Mouse (Mus musculus) midbrain, postnatal 0 days (tissue): Measurements from ENCODE around the gene Adam26b. TPM values are rescaled to one million over a fixed set of nuclear protein-coding genes. Genes with fewer than 3 reads are reported as not detected.
"Not testable (repeated sequence)": the region's sequence is repeated elsewhere in the genome, so short reads cannot be mapped to it uniquely, and the experiment has no call there.

Source experiments
- ATAC-seq: fragments of 200-750 bp; cut with Nextera tagmentation; 2 replicates; pipeline ENCODE4 v1.8.0; 2017; ENCODE audit warnings: moderate number of reproducible peaks, mild to moderate bottlenecking, moderate TSS enrichment, moderate library complexity; ENCODE audit not compliant: low FRiP score
- DNase-seq: peaks from one replicate; pipeline ENCODE4 v3.0.0-alpha.2; 2015; ENCODE audit warnings: low spot score
- H3K27ac ChIP-seq: fragments of 300-500 bp; sonication (generic); 2 replicates; pipeline ENCODE4 v1.5.1; 2014; ENCODE audit warnings: low read depth, mild to moderate bottlenecking, low read length, mixed read lengths
- H3K27me3 ChIP-seq: fragments of 300-500 bp; sonication (generic); 2 replicates; pipeline ENCODE4 v1.6.1; 2014; ENCODE audit warnings: low read length, control low read depth, mixed read lengths; ENCODE audit not compliant: insufficient read depth
- H3K36me3 ChIP-seq: fragments of 300-500 bp; sonication (generic); 2 replicates; pipeline ENCODE4 v1.6.1; 2014; ENCODE audit warnings: low read length, control low read depth, mixed read lengths; ENCODE audit not compliant: insufficient read depth
- H3K4me1 ChIP-seq: fragments of 300-500 bp; sonication (generic); 2 replicates; pipeline ENCODE4 v1.6.1; 2014; ENCODE audit warnings: mild to moderate bottlenecking, control low read depth, antibody characterized with exemption, low read length, mixed read lengths; ENCODE audit not compliant: insufficient read depth
- H3K4me2 ChIP-seq: fragments of 300-500 bp; sonication (generic); 2 replicates; pipeline ENCODE4 v1.6.1; 2014; ENCODE audit warnings: low read depth, mild to moderate bottlenecking, low read length, mixed read lengths; ENCODE audit not compliant: poor library complexity, severe bottlenecking
- H3K4me3 ChIP-seq: fragments of 300-500 bp; sonication (generic); 2 replicates; pipeline ENCODE4 v1.5.1; 2014; ENCODE audit warnings: low read depth, mild to moderate bottlenecking, low read length, moderate library complexity
- H3K9ac ChIP-seq: fragments of 300-500 bp; sonication (generic); replicated peaks from 2 replicates; pipeline ENCODE4 v1.6.1; 2014; ENCODE audit warnings: mild to moderate bottlenecking, low read length, moderate library complexity, mixed read lengths; ENCODE audit not compliant: poor library complexity, severe bottlenecking
- H3K9me3 ChIP-seq: fragments of 300-500 bp; sonication (generic); 2 replicates; pipeline ENCODE4 v1.6.1; 2016; ENCODE audit warnings: low read length, control low read depth
- WGBS: fragments of 180-500 bp; shearing (Covaris S2); extraction: QIAGEN DNeasy Blood & Tissue Kit; methylation state at CpG from one replicate; pipeline ENCODE4 v1.1.7; 2014; 5-methylcytosine and 5-hydroxymethylcytosine counted together
- polyA plus RNA-seq: library from polyadenylated mRNA; unstranded; fragments of >200 nt; fragmentation: Nextera tagmentation; extraction: Ambion mirVana; gene quantifications from 2 replicates; pipeline ENCODE4 v1.2.1, GENCODE M21; 2015
- total RNA-seq: library from RNA; depleted of rRNA; stranded (reverse); fragments of >200 nt; gene quantifications from 2 replicates; pipeline ENCODE4 v1.2.3, GENCODE M21; 2014; rRNA removed

The Adam26b gene
- total RNA-seq (not detected in 2 replicates), polyA plus RNA-seq (not detected in 2 replicates)

DNA sequence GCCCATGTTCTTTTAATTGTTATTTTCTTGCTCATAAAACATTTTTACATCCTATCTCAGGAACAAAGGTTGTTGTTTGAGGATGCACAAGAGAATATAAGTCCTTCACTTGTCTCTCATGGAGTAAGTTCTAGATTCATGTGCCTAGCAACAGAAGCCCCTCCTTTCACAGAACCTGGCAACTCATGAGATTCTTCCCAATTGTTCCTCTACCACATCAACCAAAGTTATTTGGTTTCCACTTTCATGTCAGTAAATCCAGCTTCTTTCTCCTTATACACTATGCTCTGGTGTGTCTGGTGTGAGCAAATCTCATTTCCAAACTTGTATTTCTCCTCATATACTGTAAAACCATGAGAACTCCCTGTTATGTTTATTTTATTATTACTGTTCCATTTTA is at the start of gene Adam26b:
TSS of gene Adam26b (minus strand) at position 101 of the 400 bp plus-strand sequence.
- H3K9ac ChIP-seq, H3K36me3 ChIP-seq, ATAC-seq, DNase-seq, H3K9me3 ChIP-seq, H3K4me2 ChIP-seq, H3K27ac ChIP-seq, H3K4me3 ChIP-seq, H3K4me1 ChIP-seq, H3K27me3 ChIP-seq: not testable (repeated sequence)

DNA sequence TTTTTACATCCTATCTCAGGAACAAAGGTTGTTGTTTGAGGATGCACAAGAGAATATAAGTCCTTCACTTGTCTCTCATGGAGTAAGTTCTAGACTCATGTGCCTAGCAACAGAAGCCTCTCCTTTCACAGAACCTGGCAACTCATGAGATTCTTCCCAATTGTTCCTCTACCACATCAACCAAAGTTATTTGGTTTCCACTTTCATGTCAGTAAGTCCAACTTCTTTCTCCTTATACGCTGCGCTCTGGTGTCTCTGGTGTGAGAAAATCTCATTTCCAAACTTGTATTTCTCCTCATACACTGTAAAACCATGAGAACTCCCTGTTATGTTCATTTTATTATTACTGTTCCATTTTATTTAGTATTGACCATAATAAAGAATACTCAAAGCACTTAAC is 48.7 kb upstream of the Adam26b start, which contains the start of gene Adam26a:
TSS of gene Adam26a (minus strand) at position 101 of the 400 bp plus-strand sequence.
- not testable (repeated sequence) for H3K4me2 ChIP-seq, H3K36me3 ChIP-seq, DNase-seq, H3K27me3 ChIP-seq, H3K9ac ChIP-seq, H3K27ac ChIP-seq, ATAC-seq, H3K4me1 ChIP-seq, H3K4me3 ChIP-seq, H3K9me3 ChIP-seq
- 98% methylated on average over 2 of the region's 2 CpGs for WGBS

Other genes starting within 250 kb of the Adam26b start
- gene Zfp42, start 221.1 kb downstream of the Adam26b start, total RNA-seq: not detected in 2 replicates
- gene Zfp42, start 221.1 kb downstream of the Adam26b start, polyA plus RNA-seq: not detected in 2 replicates
- gene Adam26a, start 48.6 kb upstream of the Adam26b start, total RNA-seq: not detected in 2 replicates
- gene Adam26a, start 48.6 kb upstream of the Adam26b start, polyA plus RNA-seq: not detected in 2 replicates
- 0.22 TPM in 1 of 2 replicates, not detected in the other for gene Gm5346, start 99.2 kb upstream of the Adam26b start, total RNA-seq
- gene Gm5346, start 99.2 kb upstream of the Adam26b start, polyA plus RNA-seq: 0.06 TPM in 1 of 2 replicates, not detected in the other
- gene Adam34, start 181.9 kb upstream of the Adam26b start, total RNA-seq: not detected in 2 replicates
- gene Adam34, start 181.9 kb upstream of the Adam26b start, polyA plus RNA-seq: 0.06 TPM in 1 of 2 replicates, not detected in the other